Mouse (Mus musculus): ENCODE measurements around the gene Milr1.

- TF ChIP-seq CTCF (IDR thresholded peaks at IDR 0.05; ENCODE audit: insufficient read depth, low read length) (no peak), POLR2A (IDR thresholded peaks at IDR 0.05; ENCODE audit: borderline replicate concordance, extremely low read depth, low read depth, low read length) (no peak)
These were observed 42.8 kb downstream of the Milr1 start for GRCm38 (mm10) chr11:106793846-106794245.

All from lung, adult 2 months (tissue).